Mouse (Mus musculus): ENCODE data around the gene Lca5l. TPM values are rescaled to one million over a fixed set of nuclear protein-coding genes. Genes with fewer than 3 reads are reported as not detected.

Gene Lca5l
- polyA plus RNA-seq, 1 experiment from 2014 or later, result 1.6 TPM

DNA sequence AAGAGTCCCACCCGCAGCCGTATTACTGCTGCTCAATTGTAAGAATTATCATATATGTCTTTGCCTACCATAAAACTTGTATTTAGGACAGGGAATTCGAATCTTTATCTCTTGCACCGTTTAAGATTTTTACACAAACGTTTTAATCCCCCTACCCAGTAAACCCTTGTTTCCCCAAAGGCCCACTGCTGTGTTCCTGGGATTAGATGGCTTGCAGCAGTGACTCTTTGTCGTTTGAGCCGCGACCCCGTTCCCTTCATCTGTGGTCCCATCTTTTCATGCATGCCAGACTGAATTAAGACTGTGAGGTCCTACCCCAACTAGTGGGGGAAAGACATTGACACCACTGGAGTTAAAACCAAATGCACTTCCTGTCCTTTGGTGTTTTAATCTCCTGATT, 63.6 kb downstream of the Lca5l start:
- no peaks in the 10 kb centered on the region for H3K27me3 ChIP-seq (ENCODE audit: insufficient read depth, low read length)
- no peaks in the 10 kb centered on the region for H3K9me3 ChIP-seq (replicated peaks; ENCODE audit: low read length)
- H3K9ac ChIP-seq (ENCODE audit: low read depth, low read length), result peak overlapping the region; percentile 93
- 2% methylated on average over 9 of the region's 9 CpGs for WGBS
- H3K4me2 ChIP-seq (ENCODE audit: low read length), result peak overlapping the region; percentile 72
- peaks cover 6% of the 10 kb centered on the region for H3K4me1 ChIP-seq (replicated peaks; ENCODE audit: insufficient read depth, low read length)
- H3K36me3 ChIP-seq (ENCODE audit: insufficient read depth, low read length), result peaks cover 20% of the 10 kb centered on the region
- ATAC-seq (replicated peaks; ENCODE audit: low FRiP score, low read depth) (no peak), DNase-seq (ENCODE audit: low spot score) (no peak)
- H3K27ac ChIP-seq, result peak overlapping the region; percentile 97
- H3K4me3 ChIP-seq (replicated peaks; ENCODE audit: low read depth, low read length), result peak overlapping the region; percentile 98
- no peak for TF ChIP-seq CTCF (IDR thresholded peaks at IDR 0.05; ENCODE audit: low read depth)

- DNase-seq (ENCODE audit: low spot score) (peak; percentile 98), ATAC-seq (replicated peaks; ENCODE audit: low FRiP score, low read depth) (peak; percentile 96)
- Histone ChIP-seq H3K9me3 (replicated peaks; ENCODE audit: low read length) (no peaks in the 10 kb centered on the region), H3K27me3 (ENCODE audit: insufficient read depth, low read length) (no peaks in the 10 kb centered on the region), H3K4me1 (replicated peaks; ENCODE audit: insufficient read depth, low read length) (peaks cover 6% of the 10 kb centered on the region), H3K4me2 (ENCODE audit: low read length) (peak within 1 kb of the TSS; percentile 72), H3K4me3 (replicated peaks; ENCODE audit: low read depth, low read length) (peak within 1 kb of the TSS; percentile 98), H3K27ac (peak within 1 kb of the TSS; percentile 97), H3K9ac (ENCODE audit: low read depth, low read length) (peak within 1 kb of the TSS; percentile 93), H3K36me3 (ENCODE audit: insufficient read depth, low read length) (peaks cover 25% of the 10 kb centered on the region)
- under 1% methylated on average over 53 of the region's 72 CpGs for WGBS
- TF ChIP-seq CTCF (IDR thresholded peaks at IDR 0.05; ENCODE audit: low read depth), result peak; percentile 15; the same call in 1 of the 2 replicates
Measured at GRCm38 (mm10) chr16:96127657-96128344, 64.3 kb downstream of the Lca5l start, which contains the start of gene Hmgn1. Hmgn1 (minus strand) TSS chr16:96127729.

DNA sequence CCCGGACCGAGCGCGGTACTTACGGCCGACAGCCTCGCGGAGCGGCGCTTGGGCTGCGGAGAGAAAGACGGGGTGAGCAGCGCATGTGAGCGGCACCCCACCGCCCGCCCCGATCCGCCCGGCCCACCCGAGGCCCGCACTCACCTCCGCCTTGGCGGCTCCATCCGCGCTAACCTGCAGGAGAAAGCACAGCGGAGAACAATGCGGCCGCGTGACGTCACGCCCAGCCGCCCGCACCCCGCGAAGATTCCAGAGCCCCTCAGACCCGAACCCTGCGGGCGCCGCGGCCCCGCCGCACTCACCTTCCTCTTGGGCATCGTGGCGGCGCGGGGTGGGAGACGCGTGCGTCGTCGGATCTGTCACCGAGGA, 64.8 kb downstream of the Lca5l start:
- peaks cover 6% of the 10 kb centered on the region for H3K4me1 ChIP-seq (replicated peaks; ENCODE audit: insufficient read depth, low read length)
- peaks cover 25% of the 10 kb centered on the region for H3K36me3 ChIP-seq (ENCODE audit: insufficient read depth, low read length)
- no peaks in the 10 kb centered on the region for H3K9me3 ChIP-seq (replicated peaks; ENCODE audit: low read length)
- peak overlapping the region; percentile 93 for H3K9ac ChIP-seq (ENCODE audit: low read depth, low read length)
- no peak for TF ChIP-seq CTCF (IDR thresholded peaks at IDR 0.05; ENCODE audit: low read depth)
- no peak for DNase-seq (ENCODE audit: low spot score)
- peak; percentile 58 for ATAC-seq (replicated peaks; ENCODE audit: low FRiP score, low read depth)
- H3K4me2 ChIP-seq (ENCODE audit: low read length), result peak overlapping the region; percentile 72
- peak overlapping the region; percentile 98 for H3K4me3 ChIP-seq (replicated peaks; ENCODE audit: low read depth, low read length)
- 1% methylated on average over 51 of the region's 52 CpGs for WGBS
- H3K27ac ChIP-seq, result peak overlapping the region; percentile 97
- H3K27me3 ChIP-seq (ENCODE audit: insufficient read depth, low read length), result no peaks in the 10 kb centered on the region

- Histone ChIP-seq H3K4me3 (replicated peaks; ENCODE audit: low read depth, low read length) (peak overlapping the region; percentile 98), H3K36me3 (ENCODE audit: insufficient read depth, low read length) (peaks cover 25% of the 10 kb centered on the region), H3K27ac (peak overlapping the region; percentile 97), H3K27me3 (ENCODE audit: insufficient read depth, low read length) (no peaks in the 10 kb centered on the region), H3K9ac (ENCODE audit: low read depth, low read length) (peak overlapping the region; percentile 93), H3K9me3 (replicated peaks; ENCODE audit: low read length) (no peaks in the 10 kb centered on the region), H3K4me2 (ENCODE audit: low read length) (peak overlapping the region; percentile 72), H3K4me1 (replicated peaks; ENCODE audit: insufficient read depth, low read length) (peaks cover 6% of the 10 kb centered on the region)
- 2% methylated on average over 19 of the region's 19 CpGs for WGBS
- TF ChIP-seq CTCF (IDR thresholded peaks at IDR 0.05; ENCODE audit: low read depth), result no peak
- ATAC-seq (replicated peaks; ENCODE audit: low FRiP score, low read depth) (no peak), DNase-seq (ENCODE audit: low spot score) (peak; percentile 45)
Measured at GRCm38 (mm10) chr16:96126684-96127171, 65.3 kb downstream of the Lca5l start.

DNA sequence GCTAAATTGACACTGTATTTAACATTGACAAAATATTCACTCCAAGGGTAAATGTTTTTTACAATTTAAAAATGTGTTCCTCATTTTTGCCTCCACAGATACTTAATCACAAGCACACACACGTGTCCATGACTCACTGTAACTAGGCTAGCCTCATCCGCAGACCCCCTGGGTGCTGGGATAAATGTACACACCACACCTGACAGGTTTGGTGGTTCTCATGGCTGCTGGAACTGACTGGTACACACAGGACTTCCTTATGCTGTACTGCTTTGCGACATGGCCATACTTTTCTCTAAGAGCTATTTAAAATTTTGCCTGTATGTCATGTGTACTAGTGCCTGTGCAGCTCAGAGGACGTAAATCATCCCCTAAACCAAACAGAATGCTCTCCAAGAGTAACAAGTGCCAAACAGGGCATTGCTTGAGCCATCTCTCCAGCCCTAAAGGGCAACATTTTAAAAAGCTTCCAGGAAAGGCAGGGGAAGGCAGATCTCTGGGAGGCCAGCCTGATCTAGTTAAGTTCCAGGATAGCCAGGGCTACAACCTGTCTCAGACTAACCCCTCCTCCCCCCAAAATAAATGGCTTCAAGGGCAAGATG, 71.9 kb downstream of the Lca5l start:
- Histone ChIP-seq H3K9ac (ENCODE audit: low read depth, low read length) (no peak overlapping the region), H3K4me3 (replicated peaks; ENCODE audit: low read depth, low read length) (no peak overlapping the region), H3K4me1 (replicated peaks; ENCODE audit: insufficient read depth, low read length) (no peaks in the 10 kb centered on the region), H3K27ac (no peak overlapping the region), H3K27me3 (ENCODE audit: insufficient read depth, low read length) (no peaks in the 10 kb centered on the region), H3K4me2 (ENCODE audit: low read length) (no peak overlapping the region), H3K9me3 (replicated peaks; ENCODE audit: low read length) (no peaks in the 10 kb centered on the region), H3K36me3 (ENCODE audit: insufficient read depth, low read length) (peaks cover 28% of the 10 kb centered on the region)
- ATAC-seq (replicated peaks; ENCODE audit: low FRiP score, low read depth) (no peak), DNase-seq (ENCODE audit: low spot score) (no peak)
- no peak for TF ChIP-seq CTCF (IDR thresholded peaks at IDR 0.05; ENCODE audit: low read depth)
- WGBS, result 67% methylated on average over 4 of the region's 4 CpGs

DNA sequence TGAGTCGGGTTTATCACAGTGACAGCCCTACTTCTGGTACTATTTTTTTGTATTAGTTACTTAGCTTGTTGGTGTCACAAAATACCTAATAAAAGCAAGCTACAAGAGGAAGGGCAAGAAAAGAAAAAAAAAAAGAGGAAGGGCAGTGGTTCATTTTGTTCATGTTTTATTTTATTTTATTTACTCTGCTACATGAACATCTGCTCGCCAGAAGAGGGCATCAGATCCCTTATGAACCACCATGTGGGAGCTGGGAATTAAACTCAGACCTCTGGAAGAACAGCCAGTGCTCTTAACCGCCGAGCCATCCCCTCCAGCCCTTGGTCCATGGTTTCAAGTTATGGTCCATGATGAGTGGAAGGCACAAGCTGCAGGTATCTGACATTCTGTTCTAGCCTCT, 77.3 kb downstream of the Lca5l start:
- no peaks in the 10 kb centered on the region for H3K36me3 ChIP-seq (ENCODE audit: insufficient read depth, low read length)
- DNase-seq (ENCODE audit: low spot score) (no peak), ATAC-seq (replicated peaks; ENCODE audit: low FRiP score, low read depth) (no peak)
- no peak overlapping the region for H3K4me2 ChIP-seq (ENCODE audit: low read length)
- H3K27me3 ChIP-seq (ENCODE audit: insufficient read depth, low read length), result no peaks in the 10 kb centered on the region
- H3K9me3 ChIP-seq (replicated peaks; ENCODE audit: low read length), result no peaks in the 10 kb centered on the region
- peak; percentile 42 for TF ChIP-seq CTCF (IDR thresholded peaks at IDR 0.05; ENCODE audit: low read depth)
- H3K27ac ChIP-seq, result no peak overlapping the region
- H3K4me3 ChIP-seq (replicated peaks; ENCODE audit: low read depth, low read length), result no peak overlapping the region
- WGBS, result 61% methylated on average over 4 of the region's 4 CpGs
- no peaks in the 10 kb centered on the region for H3K4me1 ChIP-seq (replicated peaks; ENCODE audit: insufficient read depth, low read length)
- no peak overlapping the region for H3K9ac ChIP-seq (ENCODE audit: low read depth, low read length)
